Mouse (Mus musculus): ENCODE measurements around the gene Dlat.
A peak's percentile ranks its signal among the peaks of the same experiment; 100 is the strongest.
"Not testable (repeated sequence)": the region's sequence is repeated elsewhere in the genome, so short reads cannot be mapped to it uniquely, and the experiment has no call there.

Gene Dlat

DNA sequence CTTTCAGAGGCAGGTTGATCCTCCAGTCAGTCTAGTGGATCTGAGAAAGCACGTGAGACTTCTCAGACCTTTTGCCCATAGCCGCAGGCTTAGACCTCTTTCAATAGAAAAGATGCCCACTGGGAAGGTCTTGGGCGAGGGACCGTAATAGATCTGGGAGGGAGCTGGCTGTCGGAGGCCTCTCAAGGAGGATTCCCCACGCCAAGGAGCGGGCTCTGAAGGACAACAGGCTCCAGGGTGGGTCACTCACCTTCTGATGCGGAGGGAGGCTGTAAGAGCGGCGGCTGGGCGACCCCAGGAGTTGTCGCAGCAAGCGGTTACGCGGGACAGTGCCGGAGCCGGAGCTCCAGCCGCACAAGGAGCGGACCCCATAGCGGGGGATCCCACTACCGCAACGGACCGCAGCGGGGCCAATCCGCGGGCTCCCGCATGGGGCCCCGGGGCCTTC lies 615 bp downstream of the Dlat start:
- peak in 1 of 2 experiments; percentile 18 for DNase-seq

DNA sequence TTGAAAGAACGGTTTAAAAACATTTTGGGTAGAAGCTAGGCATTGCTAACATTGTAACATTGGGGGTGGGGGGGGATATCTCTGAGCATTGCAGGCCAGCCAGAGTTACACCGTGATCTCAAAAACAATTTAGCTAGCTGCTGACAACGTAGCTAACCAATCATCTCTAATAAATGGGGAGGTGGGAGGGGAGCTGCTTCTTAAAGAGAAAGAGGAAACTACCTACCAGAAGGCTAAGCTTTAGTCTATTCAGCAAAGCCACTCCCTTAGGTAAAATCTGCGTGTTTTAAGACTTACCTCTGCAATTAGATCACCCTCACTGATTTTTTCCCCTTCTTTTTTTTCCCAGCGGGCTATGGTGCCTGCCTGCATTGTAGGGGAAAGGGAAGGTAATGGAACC lies 1.2 kb downstream of the Dlat start:
- no peak for DNase-seq

DNA sequence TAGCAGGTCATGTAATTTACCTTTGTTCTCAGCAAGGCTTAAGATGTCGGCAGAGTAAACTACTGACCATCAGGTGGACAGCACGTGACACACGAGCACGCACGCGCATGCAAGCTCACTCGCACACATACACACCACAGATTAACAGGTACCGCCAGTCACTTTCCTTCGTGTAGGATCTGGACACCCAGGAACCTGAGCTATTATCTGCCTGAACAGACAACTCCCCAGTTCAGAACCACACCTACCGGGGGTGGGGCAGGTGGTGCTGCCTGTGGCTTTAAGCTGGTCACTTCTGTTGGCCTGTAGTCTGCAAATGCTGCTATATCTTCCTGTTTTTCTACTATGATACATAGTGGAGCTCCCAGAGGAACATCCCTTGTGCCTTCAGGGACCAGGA lies 9.1 kb downstream of the Dlat start:
- DNase-seq: no peak

DNA sequence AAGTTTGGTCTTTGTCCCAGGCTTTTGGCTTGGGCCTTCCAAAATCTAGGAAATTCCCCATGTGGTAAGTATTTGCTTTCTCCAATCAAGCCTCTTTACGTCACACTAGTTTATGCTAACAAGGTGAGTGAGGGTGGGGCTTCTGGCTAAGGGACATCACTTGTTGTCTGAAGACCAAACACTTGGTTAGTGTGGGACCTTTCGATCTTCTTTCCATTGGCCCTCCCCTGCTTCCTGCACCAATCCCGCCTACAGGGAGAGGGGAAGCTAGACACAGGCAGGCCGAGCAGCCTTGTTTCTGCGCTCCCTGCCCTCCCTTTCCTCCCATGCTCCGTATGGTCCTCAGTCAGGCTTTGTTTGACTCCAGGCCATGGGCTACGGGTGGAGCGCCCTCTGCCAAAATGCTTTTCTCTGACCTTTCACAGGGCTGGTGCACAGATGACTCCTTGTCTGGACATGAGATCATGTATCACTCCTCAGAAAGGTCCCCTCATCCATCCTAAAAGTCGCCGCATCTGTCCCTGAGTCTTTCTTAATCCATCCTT lies 12.7 kb downstream of the Dlat start:
- no peak for DNase-seq

DNA sequence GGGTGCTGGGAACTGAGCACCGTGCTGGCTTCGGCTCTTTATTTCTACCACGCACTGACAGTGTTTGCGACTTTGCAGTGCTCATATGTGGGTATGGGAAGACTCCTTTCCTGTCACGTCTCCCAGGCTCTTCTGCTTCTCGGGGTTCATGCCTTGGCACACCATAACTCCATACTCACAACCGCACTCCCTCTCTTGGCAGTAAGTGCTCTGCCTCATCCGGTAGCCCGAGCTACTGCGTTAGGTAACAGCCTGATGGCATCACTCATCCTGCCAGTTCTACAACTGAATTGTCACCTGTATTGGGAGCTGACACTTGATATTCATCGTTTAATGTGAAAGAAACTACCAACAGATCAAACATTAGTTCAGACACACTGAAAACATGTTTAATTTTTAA lies 25.3 kb downstream of the Dlat start:
- no peak for DNase-seq

DNA sequence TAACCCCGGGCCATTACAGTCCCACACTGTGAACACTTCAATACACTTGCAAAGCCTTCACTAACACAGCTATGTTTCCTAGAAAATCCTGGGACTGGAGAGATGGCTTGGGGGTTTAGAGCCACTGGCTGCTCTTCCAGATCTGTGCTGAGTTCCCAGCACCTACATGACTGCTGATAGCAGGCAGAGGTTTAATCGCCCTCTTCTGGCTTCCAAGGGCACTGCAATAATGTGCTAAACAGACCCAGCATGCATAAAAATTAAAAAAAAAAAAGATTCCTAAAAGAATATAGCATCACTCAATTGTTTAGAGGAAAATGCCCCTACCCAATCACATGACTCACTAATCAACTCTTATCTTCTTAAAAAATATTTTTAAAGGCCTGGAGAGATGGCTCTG lies 26.5 kb downstream of the Dlat start:
- DNase-seq: no peak

DNA sequence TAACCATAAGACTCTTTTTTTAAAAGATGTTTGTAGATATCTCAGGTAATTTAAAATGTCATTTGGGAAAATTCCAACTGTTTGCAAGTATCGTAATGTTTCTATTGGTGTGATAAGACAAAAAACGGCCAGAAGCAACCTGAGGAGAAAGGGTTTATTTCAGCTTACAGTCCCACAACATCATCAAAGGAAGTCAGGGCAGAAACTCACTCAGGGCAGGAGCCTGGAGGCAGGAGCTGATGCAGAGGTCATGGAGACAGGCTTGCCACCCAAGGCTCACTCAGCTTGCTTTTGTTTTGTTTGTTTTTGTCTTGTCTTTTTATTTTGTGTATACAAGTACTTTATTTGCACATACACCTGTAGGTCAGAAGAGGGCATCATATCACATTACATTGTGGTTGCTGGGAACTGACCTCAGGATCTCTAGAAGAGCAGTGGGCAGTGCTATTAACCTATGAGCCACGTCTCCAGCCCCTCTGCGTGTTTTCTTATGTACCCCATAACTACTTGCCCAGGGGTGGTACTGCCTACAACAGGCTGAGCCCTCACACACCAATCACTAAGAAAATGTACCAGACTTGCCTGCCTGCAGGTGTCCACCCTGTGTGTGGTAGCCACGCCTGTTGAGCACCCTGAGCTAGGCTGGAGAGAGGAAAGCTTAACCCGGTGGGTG lies 27.4 kb downstream of the Dlat start:
- DNase-seq: no peak

DNA sequence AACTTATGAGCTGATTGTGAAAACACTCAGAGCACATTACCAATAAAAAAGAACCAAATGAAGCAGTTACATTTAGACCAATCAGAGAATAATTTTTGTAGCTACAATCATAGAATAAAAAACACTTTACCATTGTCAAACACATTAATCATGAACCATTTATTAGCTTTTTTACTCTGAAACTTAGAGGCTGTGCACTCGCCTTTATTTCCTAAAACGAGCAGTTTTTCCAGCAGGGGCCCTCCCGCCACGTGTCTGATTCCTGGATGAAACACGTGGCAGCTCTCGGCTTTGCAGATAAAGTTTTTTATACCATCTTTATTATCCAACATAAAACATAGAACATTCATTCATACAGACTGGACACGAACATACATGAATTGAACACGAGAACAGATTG lies 28.7 kb downstream of the Dlat start:
- not testable (repeated sequence) for DNase-seq

DNA sequence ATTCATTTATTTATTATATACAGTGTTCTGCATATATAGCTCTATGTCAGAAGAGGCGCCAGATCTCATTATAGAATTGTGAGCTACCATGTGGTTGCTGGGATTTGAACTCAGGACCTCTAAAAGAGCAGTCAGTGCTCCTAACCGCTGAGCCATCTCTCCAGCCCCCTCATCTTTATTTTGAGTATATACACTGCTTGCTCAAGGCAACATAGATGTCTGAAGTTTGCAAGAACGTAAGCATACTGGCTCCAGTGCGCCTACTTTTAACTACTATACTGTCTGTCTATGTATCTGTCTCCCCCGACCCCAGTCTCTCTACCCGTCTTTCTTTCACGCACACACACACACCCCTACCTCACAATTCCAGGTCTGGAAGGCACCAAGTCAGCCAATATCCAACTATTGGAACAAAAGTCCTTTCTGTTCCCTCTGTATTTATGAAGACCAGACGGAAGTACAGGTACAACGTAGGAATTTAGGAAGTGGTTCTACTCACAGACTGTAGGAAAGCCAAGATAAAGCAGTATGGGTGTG lies 41.7 kb downstream of the Dlat start:
- no peak for DNase-seq

DNA sequence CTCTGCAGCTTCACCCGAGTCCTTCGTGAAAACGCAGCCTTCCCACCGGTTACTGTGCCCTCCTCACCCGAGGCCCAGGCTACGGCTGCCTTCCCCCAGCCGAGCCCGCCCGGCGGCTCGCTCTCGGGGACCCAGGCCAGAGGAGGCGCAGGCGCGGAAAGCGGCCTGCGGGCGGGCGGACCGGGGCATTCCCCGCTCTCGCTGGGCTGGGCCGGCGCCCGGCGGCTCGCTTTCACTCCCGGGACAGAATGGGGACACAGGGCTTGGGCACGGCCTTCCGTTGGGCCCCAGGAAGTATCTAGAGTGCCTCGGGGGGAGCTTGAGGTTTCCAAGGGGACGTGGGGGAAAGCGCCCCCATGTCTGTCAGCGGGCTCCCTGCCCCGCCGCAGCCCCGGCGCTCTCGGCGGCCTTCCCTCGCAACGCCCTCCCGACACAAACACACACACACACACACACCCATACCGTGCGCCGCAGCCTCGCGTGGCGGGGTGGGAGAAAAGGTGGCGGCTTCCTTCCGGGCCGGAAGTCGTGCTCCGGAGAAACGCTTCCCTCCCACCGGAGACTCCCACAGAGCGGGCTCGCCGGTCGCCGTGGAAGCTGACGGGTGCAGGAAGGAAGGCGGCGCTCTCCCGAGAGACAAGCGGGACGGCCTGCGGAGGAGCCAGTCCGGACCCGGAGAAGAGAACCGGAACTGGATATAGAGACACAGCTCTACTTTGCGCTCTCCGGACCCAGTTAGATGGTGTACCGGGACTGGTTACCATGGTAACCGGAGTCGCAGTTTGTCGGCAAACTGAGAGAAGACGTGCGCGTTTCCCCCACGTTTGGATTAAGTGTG lies 42.6 kb downstream of the Dlat start, which contains the start of the genes Pih1d2 and Nkapd1:
TSS of gene Pih1d2 (plus strand) at position 556 of the 838 bp plus-strand sequence.
TSS of gene Nkapd1 (minus strand) at position 699 of the 838 bp plus-strand sequence.
- peak; percentile 87 to 92 for DNase-seq

DNA sequence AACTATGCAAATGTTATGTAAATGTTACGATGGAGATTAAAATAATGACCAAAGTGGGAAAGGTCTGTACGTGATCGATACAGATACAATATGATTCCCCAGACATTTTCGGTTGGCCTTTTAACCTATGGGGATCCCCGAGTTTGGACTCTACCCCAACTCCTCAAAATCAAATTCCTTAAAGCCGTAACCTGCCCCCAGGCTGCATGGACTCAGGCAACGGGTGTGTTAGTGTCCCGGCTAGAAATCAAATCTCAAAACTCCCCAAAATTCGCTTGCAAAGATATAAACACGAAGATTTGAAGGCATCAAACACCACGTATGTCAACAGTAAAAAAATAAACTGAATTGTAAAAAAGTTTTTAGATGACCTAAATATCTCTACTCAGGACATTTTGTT lies 43.4 kb downstream of the Dlat start:
- no peak for DNase-seq

DNA sequence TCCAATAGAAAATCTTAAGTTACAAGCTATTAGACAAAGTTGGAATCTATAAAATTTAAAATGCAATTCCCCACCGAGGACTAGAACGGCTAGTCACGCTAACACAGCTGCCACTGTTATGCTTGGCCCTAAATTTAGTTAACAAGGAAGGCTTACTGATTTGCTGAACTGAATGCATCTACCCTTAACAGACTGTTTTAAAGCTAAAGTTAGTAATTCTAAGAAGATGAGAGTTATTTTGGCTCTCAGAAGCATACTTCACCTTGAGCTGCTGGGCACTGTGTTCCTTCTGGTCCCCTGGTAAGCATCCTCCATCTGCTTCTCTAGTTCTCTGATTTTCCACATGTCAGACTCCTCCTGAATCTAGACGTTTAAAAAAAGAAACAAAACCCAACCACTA lies 47.5 kb downstream of the Dlat start:
- DNase-seq: no peak

DNA sequence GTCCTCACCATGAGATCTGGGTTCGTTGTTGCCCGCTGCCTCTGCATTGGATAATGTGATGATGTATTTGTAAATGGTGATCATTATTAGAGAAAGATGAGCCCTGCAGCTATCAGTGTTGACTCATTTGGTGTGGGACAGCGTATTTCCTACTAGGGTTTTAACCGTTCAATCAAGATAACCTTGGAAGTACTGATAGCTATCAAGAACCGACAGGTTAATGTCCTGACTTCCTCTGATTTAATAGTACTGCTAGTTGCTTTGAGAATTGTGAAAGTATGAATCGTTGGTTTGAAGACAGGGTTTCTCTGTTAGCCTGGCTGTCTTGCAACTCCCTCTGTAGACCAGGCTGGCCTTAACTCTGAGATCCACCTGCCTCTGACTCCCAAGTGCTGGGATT lies 55.2 kb downstream of the Dlat start:
- no peak for DNase-seq

DNA sequence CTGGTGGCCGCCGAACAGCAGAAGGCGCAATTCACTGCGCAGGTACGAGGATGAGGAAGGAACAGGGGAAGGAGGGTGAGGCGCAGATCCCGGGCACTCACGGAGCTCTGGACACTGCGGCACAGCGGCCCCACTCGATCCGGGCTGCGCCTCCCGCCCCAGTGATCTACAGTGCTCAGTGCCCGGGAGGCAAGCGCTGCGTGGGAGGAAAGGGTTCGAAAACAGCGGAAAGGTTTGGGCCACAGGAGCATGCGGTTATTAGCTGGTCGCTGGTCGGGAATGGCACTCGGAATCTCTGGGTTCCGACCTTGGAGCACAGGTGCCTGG lies 55.6 kb downstream of the Dlat start:
- no peak for DNase-seq

DNA sequence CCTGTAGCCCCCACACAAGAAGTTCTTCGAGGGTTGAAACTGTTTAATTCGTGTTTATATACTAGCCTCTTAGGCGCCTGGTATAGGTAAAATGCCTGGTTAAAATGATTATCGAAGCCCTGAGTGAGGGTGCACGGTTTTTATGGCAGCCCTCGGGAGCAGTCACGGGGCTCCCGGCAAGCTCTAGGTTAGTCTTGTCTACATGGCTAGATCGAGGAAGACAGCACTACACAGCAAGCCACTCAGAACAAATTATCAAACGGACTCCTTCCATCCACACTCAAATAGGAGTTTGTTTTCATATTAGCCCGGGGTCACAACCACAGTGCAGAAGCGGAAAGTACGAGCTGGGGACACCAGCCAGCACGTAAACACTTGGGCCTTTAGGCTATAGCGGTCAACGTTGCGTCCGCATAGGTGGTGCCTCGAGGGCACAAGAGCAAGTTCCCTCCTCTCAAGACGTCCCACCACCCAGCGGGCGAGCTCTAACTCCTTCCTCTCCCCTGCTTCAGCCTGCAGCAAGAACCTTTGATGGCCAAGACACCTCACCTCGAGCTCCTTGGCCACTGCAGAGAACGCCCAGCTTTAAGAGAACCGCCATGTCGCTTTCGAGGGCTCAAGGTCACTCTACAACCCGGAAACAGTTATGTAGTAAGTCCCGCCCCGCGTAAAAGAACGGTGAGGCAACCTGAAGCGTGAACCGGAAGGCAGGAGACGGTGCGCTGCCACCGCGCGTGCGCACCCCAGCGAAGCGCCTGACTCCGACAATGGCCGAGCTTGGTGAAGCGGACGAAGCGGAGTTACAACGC lies 56.2 kb downstream of the Dlat start, which contains the start of the genes Sdhd and Timm8b:
TSS of gene Sdhd (minus strand) at position 624 of the 809 bp plus-strand sequence.
TSS of gene Timm8b (plus strand) at position 722 of the 809 bp plus-strand sequence.
- DNase-seq: peak; percentile 95 to 96

DNA sequence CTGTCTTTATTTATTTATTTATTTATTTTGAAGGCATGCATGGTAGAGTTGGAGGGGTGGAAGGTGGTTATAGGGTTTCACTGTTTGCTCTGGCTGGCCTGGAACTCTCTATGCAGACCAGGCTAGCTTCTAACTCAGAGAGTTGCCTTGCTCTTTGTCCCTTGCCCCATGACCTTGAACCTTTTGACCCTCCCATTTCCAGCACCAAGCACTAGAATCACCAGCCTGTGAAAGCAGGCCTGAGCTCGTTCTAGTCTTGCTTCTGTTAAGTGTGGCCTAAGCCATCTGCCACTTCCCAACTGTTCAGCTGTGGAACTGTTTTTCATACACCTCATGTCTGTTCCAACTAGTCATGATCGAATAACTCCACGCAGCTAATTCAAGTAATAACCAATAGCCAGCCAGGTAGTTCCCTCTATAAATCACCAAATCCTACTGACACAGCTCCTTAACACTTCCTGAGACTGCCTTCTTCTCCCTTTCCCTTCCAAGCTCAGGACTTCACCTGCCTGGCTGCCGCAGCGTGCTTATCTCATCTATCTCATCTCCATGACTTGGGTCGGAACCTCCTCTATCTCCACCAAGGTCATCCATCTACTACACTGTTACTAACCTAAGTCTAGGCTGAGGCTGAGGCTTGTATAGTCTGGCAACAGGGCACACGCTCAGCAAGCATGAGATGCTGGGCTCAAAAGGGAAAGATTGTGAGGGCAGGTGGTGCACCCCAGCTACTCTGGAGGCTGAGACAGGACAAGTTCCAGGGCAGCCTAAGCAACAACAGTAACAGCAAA lies 57.3 kb downstream of the Dlat start:
- DNase-seq: peak in 1 of 2 experiments; percentile 42

DNA sequence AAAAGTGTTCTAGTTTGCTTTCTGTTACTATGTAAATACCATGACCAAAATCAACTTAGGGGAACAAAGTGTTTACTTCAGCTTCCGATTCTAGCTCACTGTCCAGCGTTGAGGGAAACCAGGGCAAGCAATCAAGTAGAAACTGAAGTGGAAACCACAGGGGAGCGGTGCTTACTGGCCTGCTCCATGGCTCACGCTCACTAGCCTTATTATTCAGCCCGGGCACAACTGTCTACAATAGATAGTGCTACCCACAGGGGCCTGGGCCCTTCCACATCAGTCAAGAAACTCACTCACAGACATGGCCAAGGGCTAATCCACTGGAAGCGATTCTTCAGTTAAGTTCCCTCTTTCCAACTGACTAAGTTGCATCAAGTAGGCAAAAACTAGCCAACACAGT lies 58.0 kb downstream of the Dlat start:
- DNase-seq: no peak

DNA sequence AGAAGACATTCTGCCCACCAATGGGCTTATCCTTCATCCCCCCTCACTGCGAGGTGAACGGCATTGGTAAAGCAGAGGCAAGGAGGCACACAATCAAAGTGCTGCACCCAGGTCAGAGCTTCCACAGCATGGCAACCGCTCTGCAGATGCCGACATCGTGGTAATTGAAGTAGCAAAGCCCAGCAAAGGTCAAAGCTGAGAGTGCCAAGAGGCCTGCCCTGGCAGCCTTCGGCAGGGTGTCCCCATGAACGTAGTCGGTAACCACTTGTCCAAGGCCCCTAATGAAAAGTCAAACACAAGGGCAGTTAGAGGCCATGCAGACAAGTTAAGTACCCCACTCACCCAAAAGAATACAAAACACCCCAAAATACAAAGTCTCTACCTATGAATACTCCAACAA lies 62.6 kb downstream of the Dlat start:
- no peak for DNase-seq

DNA sequence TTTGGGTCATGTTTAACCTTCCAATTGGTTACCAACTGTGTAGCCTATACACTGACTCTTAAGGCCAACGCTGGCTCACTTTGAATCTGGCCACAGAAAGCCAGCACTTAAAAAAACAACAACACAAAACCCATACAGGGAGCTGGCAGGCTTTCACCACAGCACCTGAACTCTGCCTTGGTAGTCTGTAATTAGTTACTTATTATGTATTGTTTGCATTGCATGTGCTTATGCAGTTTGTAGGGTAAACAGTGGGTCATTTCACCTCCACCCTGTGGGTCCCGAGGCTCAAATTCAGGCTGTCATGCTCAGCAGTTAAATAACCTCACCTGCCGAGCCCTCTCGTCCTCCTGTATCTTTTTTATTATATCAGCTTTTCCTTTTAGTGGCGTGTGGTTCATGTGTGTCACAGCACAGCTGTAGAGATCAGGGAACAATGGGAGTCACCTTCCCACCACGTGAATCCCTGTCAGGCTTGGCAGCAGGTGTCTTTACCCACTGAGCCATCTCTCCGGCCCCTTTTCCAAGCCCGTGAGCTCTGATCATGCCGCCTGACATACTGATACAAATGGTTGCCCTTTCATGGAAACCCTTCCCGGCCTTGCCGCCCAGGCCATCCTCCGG lies 64.7 kb downstream of the Dlat start:
- DNase-seq: peak; percentile 37 to 43

DNA sequence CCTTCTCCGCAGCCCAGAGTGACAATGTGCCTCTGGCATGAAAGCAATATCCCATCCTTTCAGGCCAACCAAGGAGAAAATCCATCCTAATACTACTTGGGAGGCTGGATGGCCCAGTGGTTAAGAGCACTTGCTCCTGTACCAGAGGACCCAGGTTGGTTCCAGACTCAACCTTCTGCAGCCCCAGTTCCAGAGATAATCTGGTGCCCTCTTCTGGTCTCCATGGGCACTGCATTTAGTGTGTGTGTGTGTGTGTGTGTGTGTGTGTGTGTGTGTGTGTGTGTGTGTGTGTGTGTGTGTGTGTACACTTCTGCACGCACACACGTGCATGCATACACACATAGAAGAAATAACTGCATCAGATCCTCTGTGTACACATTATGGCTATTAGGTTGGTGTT lies 66.0 kb downstream of the Dlat start:
- peak in 1 of 2 experiments; percentile 43 for DNase-seq

DNA sequence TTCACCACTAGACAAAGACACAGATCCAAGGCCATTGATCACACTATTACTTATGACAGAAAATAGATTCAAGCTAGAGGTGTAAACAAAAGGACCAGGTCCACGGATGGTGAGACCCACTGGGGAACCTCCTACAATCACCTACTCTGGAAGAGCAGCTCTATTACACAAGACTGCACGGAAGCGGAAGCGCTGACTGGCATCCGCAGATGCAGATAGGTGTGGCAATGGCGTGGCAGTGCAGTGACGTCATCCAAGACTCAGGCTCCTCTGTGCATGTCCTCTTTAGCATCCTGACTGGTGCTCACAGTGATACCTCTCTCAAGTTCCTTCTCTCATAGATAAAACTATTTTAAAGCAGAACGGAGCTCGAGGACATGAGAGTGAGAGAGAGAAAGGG lies 66.6 kb downstream of the Dlat start:
- DNase-seq: no peak
